Mouse (Mus musculus) T-cell, adult 66 days (primary cell): Measurements from ENCODE around the gene Necab3. TPM values are rescaled to one million over a fixed set of nuclear protein-coding genes. Genes with fewer than 3 reads are reported as not detected.

Experiments used
- total RNA-seq, 2 experiments: library from RNA; stranded (reverse); gene quantifications; 3 replicates in 1 of 2; 4 replicates in 1 of 2; pipeline ENCODE4 v1.2.4; 2023

Gene Necab3
- total RNA-seq: under 1 TPM; 0.86 to 0.96 TPM

GRCm38 (mm10) chr2:154558264-154559039 is at the start of gene Necab3:
Necab3 (minus strand) TSS chr2:154558890.

GRCm38 (mm10) chr2:154603638-154604153 is 45.0 kb upstream of the Necab3 start, which contains the start of gene Pxmp4:
Pxmp4 (minus strand) TSS chr2:154603708.

DNA sequence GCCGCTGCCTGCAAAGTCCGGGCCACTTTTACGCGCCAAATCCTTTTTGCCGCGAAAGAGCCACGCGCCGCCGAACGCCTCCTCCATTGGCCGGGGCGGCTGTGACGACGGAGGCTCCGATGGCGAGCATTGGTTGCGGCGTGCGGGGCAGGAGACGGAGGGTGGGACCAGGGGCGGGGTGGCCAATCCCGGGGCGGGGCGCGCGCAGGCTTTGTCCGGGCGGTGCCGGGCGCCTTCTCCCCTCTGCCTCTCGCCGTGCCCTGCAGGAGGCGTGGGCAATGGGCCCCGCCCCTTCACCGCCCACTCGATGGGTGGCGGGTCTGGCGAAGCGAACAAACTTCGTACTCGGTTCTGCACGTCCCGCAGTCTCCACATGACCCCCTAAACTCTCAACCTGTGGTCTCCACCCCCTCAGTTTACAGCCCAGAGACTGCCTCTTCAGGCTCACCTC is 11.2 kb upstream of the Necab3 start, which contains the start of gene E2f1:
Gene E2f1, minus strand, starts transcription at position 57 of the 451 bp plus-strand sequence.

DNA sequence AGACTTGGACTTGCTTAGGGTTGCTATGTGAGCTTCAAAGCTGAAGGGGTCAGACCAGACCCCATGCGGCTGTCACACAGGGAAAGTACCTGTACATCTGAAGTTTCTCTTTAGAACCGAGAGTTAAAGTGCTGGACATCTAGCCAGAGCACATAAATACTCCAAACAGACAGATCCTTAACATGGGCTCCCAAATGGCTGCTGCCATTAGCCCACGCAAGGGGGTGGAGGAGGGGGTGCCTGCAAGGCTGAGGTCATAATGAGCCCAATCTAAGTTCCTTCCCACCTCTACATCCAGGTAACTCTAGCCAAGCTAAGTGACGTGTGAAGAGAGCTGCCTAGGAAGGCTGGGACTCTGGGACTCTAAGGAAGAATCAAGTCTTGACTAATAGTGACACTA is 7.2 kb downstream of the Necab3 start, which contains the start of gene Actl10:
Gene Actl10, plus strand, starts transcription at position 301 of the 400 bp plus-strand sequence.

GRCm38 (mm10) chr2:154546711-154547110 is 12.0 kb downstream of the Necab3 start, which contains the start of gene 1700003F12Rik:
1700003F12Rik (plus strand) TSS chr2:154547085.

Other genes starting within 250 kb of the Necab3 start
- gene Cdk5rap1, start 185.9 kb downstream of the Necab3 start, total RNA-seq: 10 to 100 TPM; 17.6 to 17.7 TPM
- not detected for gene Snta1, start 150.8 kb downstream of the Necab3 start, total RNA-seq
- gene Cbfa2t2, start 122.4 kb downstream of the Necab3 start, total RNA-seq: 10 to 100 TPM; 32.2 to 37.1 TPM
- gene 1700003F12Rik, start 11.8 kb downstream of the Necab3 start, total RNA-seq: 1 to 10 TPM; 1.8 to 3.5 TPM
- gene Actl10, start 7.1 kb downstream of the Necab3 start, total RNA-seq: 1 to 10 TPM; 1.1 to 2.8 TPM
- gene E2f1, start 11.0 kb upstream of the Necab3 start, total RNA-seq: 1 to 10 TPM; 1.6 to 4.3 TPM
- 10 to 100 TPM in 1 of 2 experiments, 1 to 10 TPM in 1; 8.7 to 11.1 TPM for gene Pxmp4, start 44.8 kb upstream of the Necab3 start, total RNA-seq
- gene Zfp341, start 54.4 kb upstream of the Necab3 start, total RNA-seq: 1 to 10 TPM; 7.7 to 7.8 TPM
- gene 4930519P11Rik, start 54.5 kb upstream of the Necab3 start, total RNA-seq: 1 to 10 TPM; 1.3 to 1.8 TPM
- 100 to 1,000 TPM; 151 to 184 TPM for gene Chmp4b, start 92.8 kb upstream of the Necab3 start, total RNA-seq
- gene Gm14214, start 211.1 kb upstream of the Necab3 start, total RNA-seq: not detected
- 100 to 1,000 TPM; 249 to 254 TPM for gene Raly, start 232.2 kb upstream of the Necab3 start, total RNA-seq
- not detected for gene a, start 232.5 kb upstream of the Necab3 start, total RNA-seq